Comparison of ENCODE assay signal across 14 mouse cellular contexts in the genomic region with DNA sequence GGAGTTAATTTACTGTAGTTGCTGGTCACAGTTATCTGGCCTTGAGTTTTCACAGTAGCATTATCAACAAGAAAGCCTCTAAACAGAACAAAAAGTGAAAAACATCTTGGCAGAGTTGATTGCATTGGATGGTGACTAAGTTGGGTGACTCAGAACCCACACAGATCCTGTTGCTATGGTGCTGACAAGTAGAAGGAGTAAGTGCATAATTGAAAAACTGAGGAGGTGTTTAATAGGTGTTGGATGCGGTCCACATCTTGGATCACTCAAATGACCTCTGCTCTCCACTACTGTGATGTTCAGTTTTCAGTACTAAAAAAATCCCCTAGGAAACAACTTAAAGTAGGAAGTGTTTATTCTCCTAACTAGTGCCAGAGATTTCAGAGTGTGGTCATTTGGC.
DNase-seq lines count a peak whose midpoint lies in the region; ATAC-seq and TF ChIP-seq lines count a peak whose summit lies in the region.
"Had no signal": no experiment of that assay in that cellular context is flagged by ENCODE, and none has a peak within 500 bp of the region (broad histone marks: within the 10 kb centered on the region; RNA-seq: fewer than 3 reads in every experiment).

No protein-coding gene starts in this region.

- H3K9ac ChIP-seq in heart, adult 2 months (ENCODE audit: low read depth, low read length), result no peak overlapping the region
- H3K9ac ChIP-seq: liver, embryonic 12.5 days had no signal

- H3K27ac ChIP-seq in heart, adult 2 months, result no peak overlapping the region
- H3K27ac ChIP-seq: heart, embryonic 10.5 days; liver, embryonic 12.5 days; midbrain, embryonic 10.5 days had no signal

- TF ChIP-seq POLR2A in heart, adult 2 months (IDR thresholded peaks at IDR 0.05; ENCODE audit: insufficient read depth, low read depth, low read length), result no peak
- no peak for TF ChIP-seq POLR2A in myocyte (IDR thresholded peaks at IDR 0.05; ENCODE audit: insufficient read length, low read depth)

- 68% methylated on average over 1 of the region's 1 CpGs for WGBS in heart, adult 2 months

- ATAC-seq in cerebellum, adult (ENCODE audit: insufficient number of reproducible peaks, low FRiP score, low TSS enrichment), result no peak
- ATAC-seq: liver, embryonic 12.5 days had no signal

- TF ChIP-seq EP300 in heart, adult 2 months (IDR thresholded peaks at IDR 0.05; ENCODE audit: insufficient read depth, low read depth, low read length), result no peak

- H3K4me1 ChIP-seq in heart, adult 2 months (ENCODE audit: control insufficient read depth, insufficient read depth, low read length), result no peaks in the 10 kb centered on the region
- H3K4me1 ChIP-seq: heart, embryonic 10.5 days; liver, embryonic 12.5 days; midbrain, embryonic 10.5 days had no signal

- H3K36me3 ChIP-seq in heart, adult 2 months (ENCODE audit: control insufficient read depth, insufficient read depth, low read length), result no peaks in the 10 kb centered on the region
- H3K36me3 ChIP-seq in myocyte (ENCODE audit: control insufficient read depth, insufficient read depth), result no peaks in the 10 kb centered on the region
- H3K36me3 ChIP-seq: heart, embryonic 10.5 days; liver, embryonic 12.5 days; midbrain, embryonic 10.5 days had no signal

- H3K4me3 ChIP-seq in heart, adult 2 months, result no peak overlapping the region
- H3K4me3 ChIP-seq in myocyte, result no peak overlapping the region
- H3K4me3 ChIP-seq: heart, embryonic 10.5 days; liver, embryonic 12.5 days; midbrain, embryonic 10.5 days had no signal

- intact Hi-C loops in heart, adult 2 months (cut with DNase I), result no loop called here
- intact Hi-C loops in left cerebral cortex, postnatal 10 days (cut with DNase I), result no loop called here

- DNase-seq in heart, adult 8-10 months (ENCODE audit: low spot score), result peak; percentile 6
- no peak for DNase-seq in heart, adult 2 months
- DNase-seq in left cerebral cortex, adult 9 months (ENCODE audit: low spot score in 2 of 2), result peak; percentile 24 to 26
- DNase-seq in left cerebral cortex, postnatal 10 days (ENCODE audit: extremely low spot score in 1 of 2, low spot score in 2 of 2), result no peak
- DNase-seq in adrenal gland, postnatal 14 days, result peak; percentile 11
- DNase-seq in spleen, postnatal 4 days (ENCODE audit: low spot score in 2 of 2), result no peak
- DNase-seq: cerebellum, postnatal 14 days; heart, postnatal 4 days; kidney, adult 9 months had no signal

- TF ChIP-seq CTCF in heart, adult 2 months (IDR thresholded peaks at IDR 0.05), result no peak

- no peaks in the 10 kb centered on the region for H3K79me2 ChIP-seq in heart, adult 2 months (replicated peaks; ENCODE audit: control insufficient read depth, insufficient read depth, low read length)
- H3K79me2 ChIP-seq in myocyte (ENCODE audit: control insufficient read depth, insufficient read depth), result no peaks in the 10 kb centered on the region

- H3K4me2 ChIP-seq in myocyte (ENCODE audit: low read depth), result peak overlapping the region; percentile 12
- H3K4me2 ChIP-seq: liver, embryonic 12.5 days had no signal

- no peak overlapping the region for H3ac ChIP-seq in myocyte (ENCODE audit: control insufficient read depth, insufficient read length)

- H3K27me3 ChIP-seq in heart, adult 2 months (ENCODE audit: control insufficient read depth, insufficient read depth, low read length), result no peaks in the 10 kb centered on the region; the same call in 1 of the 2 replicates
- H3K27me3 ChIP-seq in myocyte (ENCODE audit: control insufficient read depth, insufficient read depth, insufficient read length), result no peaks in the 10 kb centered on the region
- H3K27me3 ChIP-seq: liver, embryonic 12.5 days had no signal

TF ChIP-seq in myocyte, 11 proteins besides CTCF, POLR2A, EP300 and RAD21:
- TF ChIP-seq TCF12 (IDR thresholded peaks at IDR 0.05; ENCODE audit: insufficient read depth, poor library complexity, severe bottlenecking) (no peak), POLR2AphosphoS2 (IDR thresholded peaks at IDR 0.05; ENCODE audit: insufficient read length, low read depth) (no peak), USF1 (IDR thresholded peaks at IDR 0.05; ENCODE audit: low read depth) (no peak), REST (IDR thresholded peaks at IDR 0.05; ENCODE audit: insufficient read depth, insufficient read length) (no peak), MYOD1 (IDR thresholded peaks at IDR 0.05; ENCODE audit: control insufficient read depth in 1 of 3, insufficient read length in 2 of 3, low read depth in 2 of 3) (no peak), MAX (IDR thresholded peaks at IDR 0.05; ENCODE audit: low read depth) (no peak), CEBPB (IDR thresholded peaks at IDR 0.05; ENCODE audit: insufficient read depth, poor library complexity, severe bottlenecking) (no peak), E2F4 (IDR thresholded peaks at IDR 0.05; ENCODE audit: insufficient read depth) (no peak), TCF3 (IDR thresholded peaks at IDR 0.05; ENCODE audit: insufficient read length, low read depth) (no peak), SRF (IDR thresholded peaks at IDR 0.05; ENCODE audit: control insufficient read depth, insufficient read length, low read depth) (no peak), MYOG (IDR thresholded peaks at IDR 0.05; ENCODE audit: control insufficient read depth in 1 of 3, insufficient read depth in 1 of 3, insufficient read length in 2 of 3, low read depth in 2 of 3) (no peak)
TF ChIP-seq in myocyte: peak in this region for 0.

Comparison
In these comparisons a context has a peak if more than half of its experiments do, and no peak if none do; other contexts are left out.
1. DNase-seq: peak in heart, adult 8-10 months (single experiment), left cerebral cortex, adult 9 months (2 of 2) and adrenal gland, postnatal 14 days (single experiment); none in heart, adult 2 months (0 of 2), left cerebral cortex, postnatal 10 days (0 of 2) and spleen, postnatal 4 days (0 of 2).